In genomic region chr4:36289701-36290053, GRCm38 (mm10) we compare ENCODE assay signal across 7 mouse cellular contexts.
DNase-seq lines count a peak whose midpoint lies in the region; ATAC-seq lines count a peak whose summit lies in the region.

No protein-coding gene starts in this region.

- no peak for ATAC-seq in hindbrain, embryonic 13.5 days (ENCODE audit: low FRiP score)
- ATAC-seq in hindbrain, embryonic 11.5 days (ENCODE audit: low FRiP score): no peak
- ATAC-seq in embryonic facial prominence, embryonic 15.5 days (ENCODE audit: insufficient number of reproducible peaks, low FRiP score, low TSS enrichment, low read depth): no peak
- no peak for ATAC-seq in liver, embryonic 16.5 days (ENCODE audit: low read depth)

- H3K27me3 ChIP-seq in hindbrain, embryonic 13.5 days: no peaks in the 10 kb centered on the region
- no peaks in the 10 kb centered on the region for H3K27me3 ChIP-seq in hindbrain, embryonic 11.5 days (ENCODE audit: control insufficient read depth, insufficient read depth, low read length)
- no peaks in the 10 kb centered on the region for H3K27me3 ChIP-seq in embryonic facial prominence, embryonic 15.5 days
- no peaks in the 10 kb centered on the region for H3K27me3 ChIP-seq in liver, embryonic 16.5 days (ENCODE audit: control insufficient read depth, insufficient read depth, low read depth, low read length)

- H3K36me3 ChIP-seq in hindbrain, embryonic 13.5 days: no peaks in the 10 kb centered on the region
- no peaks in the 10 kb centered on the region for H3K36me3 ChIP-seq in hindbrain, embryonic 11.5 days (ENCODE audit: control insufficient read depth, insufficient read depth, low read length)
- H3K36me3 ChIP-seq in embryonic facial prominence, embryonic 15.5 days: no peaks in the 10 kb centered on the region
- no peaks in the 10 kb centered on the region for H3K36me3 ChIP-seq in liver, embryonic 16.5 days (ENCODE audit: control insufficient read depth, insufficient read depth)

- no peak for DNase-seq in hindbrain, embryonic 11.5 days (ENCODE audit: low spot score)
- DNase-seq in brain, adult 2 months (ENCODE audit: low read depth, low spot score): peak; percentile 12
- DNase-seq in left cerebral cortex, adult 9 months (ENCODE audit: low spot score in 2 of 2): no peak
- DNase-seq in c-Kit-positive CD71-positive TER-119-positive erythroid progenitor cells, embryonic 14.5 days (ENCODE audit: low spot score): no peak

- no peaks in the 10 kb centered on the region for H3K9me3 ChIP-seq in hindbrain, embryonic 13.5 days
- no peaks in the 10 kb centered on the region for H3K9me3 ChIP-seq in hindbrain, embryonic 11.5 days (ENCODE audit: control insufficient read depth, low read length)
- H3K9me3 ChIP-seq in embryonic facial prominence, embryonic 15.5 days (replicated peaks): no peaks in the 10 kb centered on the region
- no peaks in the 10 kb centered on the region for H3K9me3 ChIP-seq in liver, embryonic 16.5 days (replicated peaks; ENCODE audit: control insufficient read depth, low read length)

- no peak overlapping the region for H3K27ac ChIP-seq in hindbrain, embryonic 13.5 days
- H3K27ac ChIP-seq in hindbrain, embryonic 11.5 days (ENCODE audit: low read depth, low read length): no peak overlapping the region
- H3K27ac ChIP-seq in embryonic facial prominence, embryonic 15.5 days (replicated peaks): no peak overlapping the region
- no peak overlapping the region for H3K27ac ChIP-seq in liver, embryonic 16.5 days (ENCODE audit: low read length)

- H3K9ac ChIP-seq in hindbrain, embryonic 13.5 days: 0 out of 2 replicates have a peak overlapping the region, but pooled peaks have one; percentile 43
- no peak overlapping the region for H3K9ac ChIP-seq in hindbrain, embryonic 11.5 days (ENCODE audit: low read depth, low read length)
- no peak overlapping the region for H3K9ac ChIP-seq in embryonic facial prominence, embryonic 15.5 days
- H3K9ac ChIP-seq in liver, embryonic 16.5 days (ENCODE audit: low read depth, low read length): no peak overlapping the region

- peak overlapping the region; percentile 55 for H3K4me2 ChIP-seq in hindbrain, embryonic 13.5 days
- H3K4me2 ChIP-seq in hindbrain, embryonic 11.5 days (replicated peaks; ENCODE audit: low read depth, low read length): no peak overlapping the region; the same call in 1 of the 2 replicates
- peak overlapping the region; percentile 49; the same call in 1 of the 2 replicates for H3K4me2 ChIP-seq in embryonic facial prominence, embryonic 15.5 days (replicated peaks)
- no peak overlapping the region for H3K4me2 ChIP-seq in liver, embryonic 16.5 days (ENCODE audit: low read depth, low read length)

- WGBS in hindbrain, embryonic 13.5 days: 66% methylated on average over 8 of the region's 8 CpGs
- WGBS in hindbrain, embryonic 11.5 days: 77% methylated on average over 8 of the region's 8 CpGs
- 66% methylated on average over 8 of the region's 8 CpGs for WGBS in embryonic facial prominence, embryonic 15.5 days
- WGBS in liver, embryonic 16.5 days (ENCODE audit: insufficient replicate concordance): 34% methylated on average over 8 of the region's 8 CpGs

- peak overlapping the region; percentile 28 for H3K4me3 ChIP-seq in hindbrain, embryonic 13.5 days
- no peak overlapping the region for H3K4me3 ChIP-seq in hindbrain, embryonic 11.5 days (ENCODE audit: low read depth, low read length)
- 0 out of 2 replicates have a peak overlapping the region, but pooled peaks have one; percentile 36 for H3K4me3 ChIP-seq in embryonic facial prominence, embryonic 15.5 days (replicated peaks)
- peak overlapping the region; percentile 8; the same call in 1 of the 2 replicates for H3K4me3 ChIP-seq in liver, embryonic 16.5 days (ENCODE audit: low read depth, low read length)

- peaks cover 12% of the 10 kb centered on the region for H3K4me1 ChIP-seq in hindbrain, embryonic 13.5 days (replicated peaks)
- no peaks in the 10 kb centered on the region for H3K4me1 ChIP-seq in hindbrain, embryonic 11.5 days (replicated peaks; ENCODE audit: control insufficient read depth, insufficient read depth, low read length)
- no peaks in the 10 kb centered on the region for H3K4me1 ChIP-seq in embryonic facial prominence, embryonic 15.5 days
- H3K4me1 ChIP-seq in liver, embryonic 16.5 days (ENCODE audit: control insufficient read depth, low read depth, low read length): no peaks in the 10 kb centered on the region

Comparison
In these comparisons a context has a peak if more than half of its experiments do, and no peak if none do; other contexts are left out.
1. H3K4me2 ChIP-seq: peak in hindbrain, embryonic 13.5 days (single experiment) and embryonic facial prominence, embryonic 15.5 days (single experiment); none in hindbrain, embryonic 11.5 days (single experiment) and liver, embryonic 16.5 days (single experiment).